Mouse (Mus musculus) limb, embryonic 15.5 days (tissue): ENCODE results near the gene Brd3os. TPM values are rescaled to one million over a fixed set of nuclear protein-coding genes. Genes with fewer than 3 reads are reported as not detected.

Experiments
- ATAC-seq: fragments of 200-750 bp; cut with Nextera tagmentation; 2 replicates; pipeline ENCODE4 v1.8.0; 2017; ENCODE audit warnings: low read depth, moderate TSS enrichment; ENCODE audit not compliant: insufficient number of reproducible peaks, low FRiP score, low TSS enrichment
- H3K27ac ChIP-seq: fragments of 300-500 bp; sonication (generic); 2 replicates; pipeline ENCODE4 v1.5.1; 2015; ENCODE audit warnings: moderate library complexity, mild to moderate bottlenecking, inconsistent platforms
- H3K27me3 ChIP-seq: fragments of 300-500 bp; sonication (generic); 2 replicates; pipeline ENCODE4 v1.6.1; 2015; ENCODE audit warnings: inconsistent platforms
- H3K36me3 ChIP-seq: fragments of 300-500 bp; sonication (generic); 2 replicates; pipeline ENCODE4 v1.6.1; 2015; ENCODE audit warnings: inconsistent platforms
- H3K4me1 ChIP-seq: fragments of 300-500 bp; sonication (generic); 2 replicates; pipeline ENCODE4 v1.6.1; 2015; ENCODE audit warnings: inconsistent platforms
- H3K4me2 ChIP-seq: fragments of 300-500 bp; sonication (generic); 2 replicates; pipeline ENCODE4 v1.6.1; 2015; ENCODE audit warnings: mild to moderate bottlenecking, inconsistent platforms
- H3K4me3 ChIP-seq: fragments of 300-500 bp; sonication (generic); 2 replicates; pipeline ENCODE4 v1.5.1; 2015; ENCODE audit warnings: mild to moderate bottlenecking, inconsistent platforms
- H3K9ac ChIP-seq: fragments of 300-500 bp; sonication (generic); 2 replicates; pipeline ENCODE4 v1.6.1; 2015; ENCODE audit warnings: inconsistent platforms
- H3K9me3 ChIP-seq: fragments of 300-500 bp; sonication (generic); 2 replicates; pipeline ENCODE4 v1.6.1; 2016; ENCODE audit warnings: inconsistent platforms
- WGBS: fragments of 180-500 bp; shearing (Covaris S2); methylation state at CpG from one replicate; pipeline ENCODE4 v1.1.7; 2015; 5-methylcytosine and 5-hydroxymethylcytosine counted together
- polyA plus RNA-seq: library from polyadenylated mRNA; unstranded; fragments of >200 nt; fragmentation: Nextera tagmentation; extraction: Ambion mirVana; gene quantifications from 2 replicates; pipeline ENCODE4 v1.2.1, GENCODE M21; 2015

Brd3os gene
- 11.8 and 12.6 TPM in 2 replicates for polyA plus RNA-seq

DNA sequence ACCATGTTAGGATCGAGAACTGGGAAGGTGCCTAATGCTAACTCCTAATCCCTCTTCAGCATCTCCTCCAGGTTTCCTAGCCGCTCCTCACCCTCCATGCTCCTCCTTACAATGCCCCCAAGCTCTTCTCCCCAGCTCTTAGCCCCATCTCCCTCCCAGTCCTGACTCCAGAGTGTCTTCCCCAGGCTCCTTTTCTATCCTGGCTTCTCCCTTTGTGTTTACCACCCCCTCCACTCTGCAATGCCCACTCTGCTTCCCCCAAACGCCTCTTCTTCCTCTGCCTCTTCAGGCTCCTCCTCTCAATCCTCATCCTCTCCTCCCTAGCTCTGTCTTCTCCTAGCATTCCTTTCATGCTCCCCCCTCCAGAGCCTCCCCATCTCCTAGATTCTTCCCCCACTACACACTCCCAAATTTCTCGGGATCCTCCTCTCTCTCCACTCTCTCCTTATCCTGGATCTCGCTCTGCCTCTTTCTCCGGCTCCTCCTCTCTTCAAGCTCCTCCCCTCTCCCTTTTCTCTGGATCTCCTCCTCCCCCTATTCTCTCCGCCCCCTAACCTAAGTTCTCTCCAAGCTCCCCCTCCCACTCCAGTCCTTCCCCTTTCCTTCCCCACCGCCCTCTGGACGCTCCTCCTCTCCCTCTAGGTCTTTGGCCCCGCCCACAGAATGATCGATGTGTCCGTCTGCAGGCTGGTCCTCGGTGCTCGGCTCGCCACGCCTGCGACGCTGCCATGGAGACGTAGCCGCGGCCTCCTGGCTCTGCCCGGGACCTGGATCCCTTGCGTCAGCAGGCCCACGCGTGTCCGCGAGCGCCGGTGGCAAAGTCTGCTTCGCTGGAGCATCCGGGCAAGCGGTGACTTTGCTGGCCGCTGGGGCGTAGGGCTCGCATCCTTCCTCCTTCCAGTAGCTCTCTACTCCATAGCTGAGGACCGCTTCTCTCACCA, at the start of gene Brd3os:
Gene Brd3os, plus strand, starts transcription at position 558 of the 941 bp plus-strand sequence.
- Histone ChIP-seq H3K9ac (peak within 1 kb of the TSS; percentile 67), H3K9me3 (no peaks in the 10 kb centered on the region), H3K4me2 (peak within 1 kb of the TSS; percentile 81), H3K4me3 (peak within 1 kb of the TSS; percentile 68), H3K4me1 (peaks cover 18% of the 10 kb centered on the region), H3K27ac (peak within 1 kb of the TSS; percentile 75), H3K27me3 (no peaks in the 10 kb centered on the region), H3K36me3 (peaks cover 27% of the 10 kb centered on the region)
- WGBS = 1% methylated on average over 36 of the region's 36 CpGs
- ATAC-seq = peak; percentile 89

- no peak overlapping the region for H3K27ac ChIP-seq
- no peak overlapping the region for H3K4me3 ChIP-seq
- no peak for ATAC-seq
- H3K9ac ChIP-seq = no peak overlapping the region
- H3K36me3 ChIP-seq = no peaks in the 10 kb centered on the region
- 69% methylated on average over 10 of the region's 10 CpGs for WGBS
- no peaks in the 10 kb centered on the region for H3K27me3 ChIP-seq
- H3K4me2 ChIP-seq = no peak overlapping the region
- no peaks in the 10 kb centered on the region for H3K9me3 ChIP-seq
- H3K4me1 ChIP-seq = peaks cover 42% of the 10 kb centered on the region
These were observed 47.8 kb upstream of the Brd3os start for GRCm38 (mm10) chr2:27394158-27394832.

GRCm38 (mm10) chr2:27396656-27397440, 45.3 kb upstream of the Brd3os start:
- no peak overlapping the region for H3K27ac ChIP-seq
- no peaks in the 10 kb centered on the region for H3K9me3 ChIP-seq
- no peaks in the 10 kb centered on the region for H3K27me3 ChIP-seq
- no peak overlapping the region for H3K9ac ChIP-seq
- 62% methylated on average over 17 of the region's 17 CpGs for WGBS
- no peaks in the 10 kb centered on the region for H3K36me3 ChIP-seq
- H3K4me1 ChIP-seq = peaks cover 33% of the 10 kb centered on the region
- no peak overlapping the region for H3K4me2 ChIP-seq
- no peak for ATAC-seq
- H3K4me3 ChIP-seq = no peak overlapping the region

DNA sequence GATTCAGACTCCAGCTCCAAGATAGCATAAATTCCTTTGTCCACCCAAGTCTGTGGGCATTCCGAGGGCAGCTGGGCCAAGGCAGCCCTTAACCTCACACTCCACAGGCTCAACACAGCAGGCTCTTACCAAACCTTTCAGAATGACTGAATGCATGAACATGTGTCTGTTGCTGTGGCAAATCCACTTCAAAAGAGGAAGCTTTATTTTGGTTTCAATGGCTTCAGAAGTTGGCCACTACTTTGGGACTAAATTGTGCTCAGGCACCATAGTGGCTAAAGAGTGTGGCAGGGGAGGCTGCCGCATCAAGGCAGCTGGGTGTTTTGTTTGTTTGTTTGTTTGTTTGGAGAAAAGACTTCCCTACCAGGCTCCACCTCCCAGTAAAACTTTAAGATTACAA, 42.0 kb upstream of the Brd3os start:
- peaks cover 22% of the 10 kb centered on the region for H3K4me1 ChIP-seq
- no peaks in the 10 kb centered on the region for H3K27me3 ChIP-seq
- H3K27ac ChIP-seq = no peak overlapping the region
- H3K36me3 ChIP-seq = no peaks in the 10 kb centered on the region
- no peak overlapping the region for H3K4me2 ChIP-seq
- H3K9ac ChIP-seq = no peak overlapping the region
- H3K9me3 ChIP-seq = no peaks in the 10 kb centered on the region
- WGBS = 91% methylated on average over 2 of the region's 2 CpGs
- no peak for ATAC-seq
- H3K4me3 ChIP-seq = no peak overlapping the region

- ATAC-seq = no peak
- Histone ChIP-seq H3K9me3 (no peaks in the 10 kb centered on the region), H3K27ac (no peak overlapping the region), H3K4me3 (no peak overlapping the region), H3K9ac (no peak overlapping the region), H3K4me1 (peaks cover 18% of the 10 kb centered on the region), H3K27me3 (no peaks in the 10 kb centered on the region), H3K4me2 (no peak overlapping the region), H3K36me3 (no peaks in the 10 kb centered on the region)
- WGBS = 78% methylated on average over 2 of the region's 2 CpGs
These were observed 40.6 kb upstream of the Brd3os start for GRCm38 (mm10) chr2:27401544-27401943.

DNA sequence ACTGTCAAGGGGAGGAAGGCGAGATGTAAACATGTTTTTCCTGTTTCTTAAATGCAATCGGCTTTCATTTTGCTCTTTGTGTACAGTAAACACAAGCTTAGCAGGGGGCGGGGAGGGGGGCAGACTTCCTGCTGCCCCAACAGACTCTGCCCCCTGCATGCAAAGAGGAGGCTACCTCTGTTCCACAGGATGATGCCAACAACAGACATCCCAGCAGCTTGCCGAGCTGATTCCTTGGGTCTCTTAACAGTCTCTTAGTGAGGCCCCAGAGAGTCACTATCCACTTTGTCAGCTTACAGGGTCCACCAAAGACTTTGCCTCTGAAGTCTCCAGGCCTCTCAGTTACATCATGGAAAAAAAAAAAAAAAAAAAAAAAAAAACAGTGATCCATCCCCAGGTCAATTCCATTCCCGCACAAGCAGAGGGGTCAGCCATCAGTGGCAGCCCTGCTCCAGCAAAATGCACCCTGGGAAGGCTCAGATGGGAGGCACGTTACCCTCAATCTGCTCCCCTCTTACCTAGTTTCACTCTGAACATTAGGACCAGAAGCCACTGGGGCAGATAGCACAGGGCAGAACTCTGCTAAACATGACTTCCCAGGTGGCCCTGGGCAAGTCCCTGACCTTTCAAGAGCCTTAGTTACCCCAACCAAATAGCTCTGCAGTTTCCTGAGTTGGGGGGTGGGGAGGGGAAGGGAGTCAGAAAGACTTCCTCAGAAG, 37.6 kb upstream of the Brd3os start:
- 52% methylated on average over 6 of the region's 6 CpGs for WGBS
- no peak overlapping the region for H3K9ac ChIP-seq
- H3K36me3 ChIP-seq = no peaks in the 10 kb centered on the region
- no peak for ATAC-seq
- H3K27me3 ChIP-seq = no peaks in the 10 kb centered on the region
- H3K4me1 ChIP-seq = peaks cover 11% of the 10 kb centered on the region
- no peak overlapping the region for H3K4me3 ChIP-seq
- no peaks in the 10 kb centered on the region for H3K9me3 ChIP-seq
- H3K4me2 ChIP-seq = no peak overlapping the region
- H3K27ac ChIP-seq = no peak overlapping the region

GRCm38 (mm10) chr2:27405094-27405884, 36.8 kb upstream of the Brd3os start:
- no peak overlapping the region for H3K27ac ChIP-seq
- 57% methylated on average over 5 of the region's 5 CpGs for WGBS
- no peak overlapping the region for H3K4me2 ChIP-seq
- H3K4me3 ChIP-seq = no peak overlapping the region
- H3K9me3 ChIP-seq = no peaks in the 10 kb centered on the region
- ATAC-seq = no peak
- H3K4me1 ChIP-seq = peaks cover 11% of the 10 kb centered on the region
- H3K9ac ChIP-seq = no peak overlapping the region
- no peaks in the 10 kb centered on the region for H3K27me3 ChIP-seq
- H3K36me3 ChIP-seq = no peaks in the 10 kb centered on the region

GRCm38 (mm10) chr2:27406928-27407327, 35.2 kb upstream of the Brd3os start:
- WGBS = 80% methylated on average over 5 of the region's 5 CpGs

DNA sequence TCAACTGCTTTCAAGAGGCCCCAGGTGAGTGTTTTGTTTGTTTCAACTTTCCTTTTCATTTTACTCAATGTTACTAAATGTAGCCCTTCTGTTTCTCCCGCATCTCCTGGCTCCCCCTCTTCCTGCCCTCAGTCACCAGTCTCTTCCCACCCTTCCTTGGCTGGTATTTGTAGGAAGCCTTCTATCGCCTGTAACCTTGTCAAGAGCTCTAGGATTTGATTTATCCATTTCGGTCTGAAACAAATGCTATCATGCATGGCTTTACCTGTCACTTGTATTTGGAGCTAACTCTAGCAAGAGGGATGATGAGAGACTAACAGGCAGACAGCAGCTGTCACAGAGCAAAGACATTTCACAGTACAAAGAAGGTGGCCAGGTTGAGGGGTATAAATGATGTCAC, 33.9 kb upstream of the Brd3os start:
- no peak overlapping the region for H3K9ac ChIP-seq

More at GRCm38 (mm10) chr2:27406928-27407327, 35.2 kb upstream of the Brd3os start:
- H3K4me1 ChIP-seq = peaks cover 27% of the 10 kb centered on the region
- H3K27me3 ChIP-seq = no peaks in the 10 kb centered on the region
- H3K9me3 ChIP-seq = no peaks in the 10 kb centered on the region
- H3K4me2 ChIP-seq = no peak overlapping the region
- no peak for ATAC-seq
- H3K9ac ChIP-seq = no peak overlapping the region
- no peak overlapping the region for H3K4me3 ChIP-seq
- no peaks in the 10 kb centered on the region for H3K36me3 ChIP-seq
- no peak overlapping the region for H3K27ac ChIP-seq

GRCm38 (mm10) chr2:27410518-27411140, 31.5 kb upstream of the Brd3os start:
- no peaks in the 10 kb centered on the region for H3K27me3 ChIP-seq

More for the DNA sequence above, 33.9 kb upstream of the Brd3os start:
- H3K4me2 ChIP-seq = no peak overlapping the region
- no peaks in the 10 kb centered on the region for H3K36me3 ChIP-seq
- H3K4me3 ChIP-seq = no peak overlapping the region
- WGBS = 70% methylated on average over 3 of the region's 3 CpGs
- H3K4me1 ChIP-seq = peaks cover 34% of the 10 kb centered on the region
- H3K9me3 ChIP-seq = no peaks in the 10 kb centered on the region
- H3K27me3 ChIP-seq = no peaks in the 10 kb centered on the region
- no peak overlapping the region for H3K27ac ChIP-seq
- no peak for ATAC-seq

More at GRCm38 (mm10) chr2:27410518-27411140, 31.5 kb upstream of the Brd3os start:
- 80% methylated on average over 6 of the region's 6 CpGs for WGBS
- no peak overlapping the region for H3K4me3 ChIP-seq
- H3K36me3 ChIP-seq = no peaks in the 10 kb centered on the region
- H3K4me2 ChIP-seq = no peak overlapping the region
- H3K9ac ChIP-seq = no peak overlapping the region
- H3K9me3 ChIP-seq = no peaks in the 10 kb centered on the region
- no peak overlapping the region for H3K27ac ChIP-seq
- ATAC-seq = no peak
- peaks cover 46% of the 10 kb centered on the region for H3K4me1 ChIP-seq
